Mouse (Mus musculus): ENCODE results near the gene Opcml. TPM values are rescaled to one million over a fixed set of nuclear protein-coding genes. Genes with fewer than 3 reads are reported as not detected.

Gene Opcml
- polyA plus RNA-seq, 1 experiment from 2014 or later: 0.10 TPM

GRCm38 (mm10) chr9:28909738-28910137 lies 1119.2 kb downstream of the Opcml start:
- no peak overlapping the region for H3K27ac ChIP-seq (replicated peaks)

GRCm38 (mm10) chr9:28911571-28912185 lies 1121.1 kb downstream of the Opcml start:
- Histone ChIP-seq H3K9me3 (replicated peaks) (no peaks in the 10 kb centered on the region), H3K4me3 (replicated peaks) (no peak overlapping the region), H3K4me2 (no peak overlapping the region), H3K36me3 (replicated peaks) (no peaks in the 10 kb centered on the region), H3K4me1 (replicated peaks) (no peaks in the 10 kb centered on the region), H3K27me3 (no peaks in the 10 kb centered on the region), H3K27ac (replicated peaks) (no peak overlapping the region), H3K9ac (no peak overlapping the region)
- 55% methylated on average over 13 of the region's 13 CpGs for WGBS (ENCODE audit: insufficient replicate concordance)
- no peak for ATAC-seq (ENCODE audit: insufficient read depth)

More at GRCm38 (mm10) chr9:28909738-28910137, 1119.2 kb downstream of the Opcml start:
- Histone ChIP-seq H3K27me3 (no peaks in the 10 kb centered on the region), H3K36me3 (replicated peaks) (no peaks in the 10 kb centered on the region), H3K4me1 (replicated peaks) (no peaks in the 10 kb centered on the region), H3K4me3 (replicated peaks) (no peak overlapping the region), H3K4me2 (no peak overlapping the region), H3K9ac (no peak overlapping the region), H3K9me3 (replicated peaks) (no peaks in the 10 kb centered on the region)
- ATAC-seq (ENCODE audit: insufficient read depth): no peak
- whole genome bisulfite sequencing (ENCODE audit: insufficient replicate concordance): 58% methylated on average over 4 of the region's 4 CpGs

- no peaks in the 10 kb centered on the region for H3K4me1 ChIP-seq (replicated peaks)
- no peak for ATAC-seq (ENCODE audit: insufficient read depth)
- H3K36me3 ChIP-seq (replicated peaks): no peaks in the 10 kb centered on the region
- H3K27me3 ChIP-seq: no peaks in the 10 kb centered on the region
- no peak overlapping the region for H3K9ac ChIP-seq
- H3K4me2 ChIP-seq: no peak overlapping the region
- no peaks in the 10 kb centered on the region for H3K9me3 ChIP-seq (replicated peaks)
- H3K4me3 ChIP-seq (replicated peaks): no peak overlapping the region
- H3K27ac ChIP-seq (replicated peaks): no peak overlapping the region
- WGBS (ENCODE audit: insufficient replicate concordance): 41% methylated on average over 2 of the region's 2 CpGs
These were observed 1141.5 kb downstream of the Opcml start for GRCm38 (mm10) chr9:28932069-28932468.

GRCm38 (mm10) chr9:28937163-28937562 lies 1146.6 kb downstream of the Opcml start:
- H3K36me3 ChIP-seq (replicated peaks): no peaks in the 10 kb centered on the region
- no peaks in the 10 kb centered on the region for H3K9me3 ChIP-seq (replicated peaks)
- no peak overlapping the region for H3K4me2 ChIP-seq
- 66% methylated on average over 6 of the region's 6 CpGs for WGBS (ENCODE audit: insufficient replicate concordance)
- H3K27me3 ChIP-seq: no peaks in the 10 kb centered on the region
- no peak overlapping the region for H3K4me3 ChIP-seq (replicated peaks)
- no peak overlapping the region for H3K27ac ChIP-seq (replicated peaks)
- no peak for ATAC-seq (ENCODE audit: insufficient read depth)
- H3K9ac ChIP-seq: no peak overlapping the region
- no peaks in the 10 kb centered on the region for H3K4me1 ChIP-seq (replicated peaks)

- no peak for ATAC-seq (ENCODE audit: insufficient read depth)
- Histone ChIP-seq H3K4me3 (replicated peaks) (no peak overlapping the region), H3K36me3 (replicated peaks) (no peaks in the 10 kb centered on the region), H3K27me3 (no peaks in the 10 kb centered on the region), H3K27ac (replicated peaks) (no peak overlapping the region), H3K9ac (no peak overlapping the region), H3K4me2 (no peak overlapping the region), H3K9me3 (replicated peaks) (no peaks in the 10 kb centered on the region), H3K4me1 (replicated peaks) (no peaks in the 10 kb centered on the region)
- WGBS (ENCODE audit: insufficient replicate concordance): 35% methylated on average over 2 of the region's 2 CpGs
These were observed 1147.4 kb downstream of the Opcml start for GRCm38 (mm10) chr9:28937980-28938379.

GRCm38 (mm10) chr9:28940901-28941300 lies 1150.3 kb downstream of the Opcml start:
- Histone ChIP-seq H3K4me1 (replicated peaks) (no peaks in the 10 kb centered on the region), H3K4me3 (replicated peaks) (no peak overlapping the region), H3K36me3 (replicated peaks) (no peaks in the 10 kb centered on the region), H3K4me2 (no peak overlapping the region), H3K9me3 (replicated peaks) (no peaks in the 10 kb centered on the region), H3K9ac (no peak overlapping the region), H3K27me3 (no peaks in the 10 kb centered on the region), H3K27ac (replicated peaks) (no peak overlapping the region)
- ATAC-seq (ENCODE audit: insufficient read depth): no peak

- WGBS (ENCODE audit: insufficient replicate concordance): 41% methylated on average over 1 of the region's 1 CpGs
- H3K9me3 ChIP-seq (replicated peaks): no peaks in the 10 kb centered on the region
These were observed 1178.9 kb downstream of the Opcml start for GRCm38 (mm10) chr9:28969455-28969854.

More at GRCm38 (mm10) chr9:28969455-28969854, 1178.9 kb downstream of the Opcml start:
- H3K27ac ChIP-seq (replicated peaks): no peak overlapping the region
- no peak for ATAC-seq (ENCODE audit: insufficient read depth)
- no peak overlapping the region for H3K4me2 ChIP-seq
- H3K27me3 ChIP-seq: no peaks in the 10 kb centered on the region
- H3K4me3 ChIP-seq (replicated peaks): no peak overlapping the region
- no peaks in the 10 kb centered on the region for H3K4me1 ChIP-seq (replicated peaks)
- no peaks in the 10 kb centered on the region for H3K36me3 ChIP-seq (replicated peaks)
- H3K9ac ChIP-seq: no peak overlapping the region

Small RNAs within 50 kb of the gene (microRNA-seq; reads per million reads assigned to microRNA genes)
- not detected for gene Gm44316

Data from liver, embryonic 15.5 days (tissue).